Mouse (Mus musculus): ENCODE measurements around the gene Slirp. TPM values are rescaled to one million over a fixed set of nuclear protein-coding genes. Genes with fewer than 3 reads are reported as not detected.
A peak's percentile ranks its signal among the peaks of the same experiment; 100 is the strongest.

Gene Slirp
- polyA plus RNA-seq, 1 experiment from 2014 or later: 158 TPM

DNA sequence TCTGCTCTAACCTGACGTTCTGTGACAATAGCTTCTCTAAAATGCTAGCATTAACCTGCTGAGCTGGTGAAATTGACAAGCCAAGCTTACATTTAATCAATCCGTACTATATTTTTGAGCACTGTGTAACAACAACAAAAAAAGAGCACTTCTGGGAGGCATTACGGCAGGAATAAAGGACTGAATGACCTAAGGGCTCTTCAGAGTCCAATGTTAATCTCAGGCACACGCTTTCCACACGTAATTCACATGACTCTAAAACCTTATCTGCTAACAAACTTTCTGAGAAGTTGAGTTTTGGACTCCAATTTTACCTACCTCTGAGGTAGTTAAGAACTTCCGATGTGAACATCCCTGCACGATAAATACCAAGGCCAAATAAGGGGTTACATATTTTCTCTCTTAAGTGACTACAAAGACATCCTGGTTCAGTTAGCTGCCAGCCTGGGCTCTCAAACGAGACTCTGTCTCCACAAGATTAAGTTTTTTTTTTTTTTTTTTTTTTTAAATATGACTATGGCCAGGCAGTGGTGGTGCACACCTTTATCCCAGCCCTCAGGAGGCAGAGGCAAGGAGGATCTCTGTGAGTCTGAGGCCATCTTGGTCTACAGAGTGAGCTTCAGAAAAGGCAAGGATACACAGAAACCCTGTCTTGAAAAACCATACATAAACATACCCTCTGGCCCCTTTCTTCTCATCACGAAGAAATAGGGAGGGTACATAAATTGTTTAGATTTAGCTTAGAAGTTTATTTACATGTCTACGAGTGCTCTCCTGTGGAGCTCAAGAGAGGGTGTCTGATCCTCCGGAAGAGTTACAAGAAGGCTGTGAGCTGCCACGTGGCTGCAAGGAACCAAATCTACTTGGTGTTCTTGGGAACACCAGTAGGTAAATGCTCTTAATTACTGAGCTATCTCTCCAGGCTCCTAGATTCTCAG is 1.2 kb upstream of the Slirp start:
- H3K4me3 ChIP-seq (replicated peaks): peak overlapping the region; percentile 98
- peak overlapping the region; percentile 81 for H3K4me2 ChIP-seq
- H3K27me3 ChIP-seq: no peaks in the 10 kb centered on the region
- H3K9me3 ChIP-seq (replicated peaks): no peaks in the 10 kb centered on the region
- H3K4me1 ChIP-seq (replicated peaks): peaks cover 32% of the 10 kb centered on the region
- H3K27ac ChIP-seq (replicated peaks): peak overlapping the region; percentile 80; the same call in 1 of the 2 replicates
- H3K9ac ChIP-seq: peak overlapping the region; percentile 89
- no peak for ATAC-seq (ENCODE audit: insufficient read depth)
- WGBS (ENCODE audit: insufficient replicate concordance): 10% methylated on average over 12 of the region's 12 CpGs
- peaks cover 51% of the 10 kb centered on the region for H3K36me3 ChIP-seq (replicated peaks)

DNA sequence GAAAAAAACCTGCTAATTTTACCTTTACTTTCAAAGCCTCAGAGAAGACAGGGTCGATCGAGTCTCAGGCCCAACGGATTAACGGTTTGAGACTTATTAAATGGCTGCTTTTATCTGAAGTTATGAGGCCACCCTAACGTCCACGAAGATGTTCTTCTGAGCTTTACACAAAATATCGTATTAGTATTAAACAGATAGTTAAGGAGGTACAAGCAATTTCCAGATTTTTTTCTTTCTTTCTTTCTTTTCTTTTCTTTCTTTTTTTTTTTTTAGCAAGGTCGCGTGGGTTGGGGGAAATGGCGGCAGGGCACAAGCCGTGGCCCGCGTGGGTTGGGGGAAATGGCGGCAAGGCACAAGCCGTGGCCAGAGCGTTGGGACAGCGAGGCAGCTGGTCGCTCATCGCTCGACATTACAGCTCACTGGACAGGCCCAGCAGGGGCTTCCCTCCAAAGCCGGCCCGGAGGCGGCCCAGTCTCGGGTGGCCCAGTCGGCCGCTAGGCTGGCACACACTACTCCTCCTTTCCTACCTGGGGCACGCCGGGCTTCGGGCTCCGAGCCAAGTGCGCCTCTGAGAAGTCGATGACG is 489 bp upstream of the Slirp start:
- peaks cover 51% of the 10 kb centered on the region for H3K36me3 ChIP-seq (replicated peaks)
- peak overlapping the region; percentile 98 for H3K4me3 ChIP-seq (replicated peaks)
- H3K9me3 ChIP-seq (replicated peaks): no peaks in the 10 kb centered on the region
- ATAC-seq (ENCODE audit: insufficient read depth): peak; percentile 69
- H3K4me2 ChIP-seq: peak overlapping the region; percentile 81
- H3K27me3 ChIP-seq: no peaks in the 10 kb centered on the region
- WGBS (ENCODE audit: insufficient replicate concordance): under 1% methylated on average over 33 of the region's 33 CpGs
- peak overlapping the region; percentile 80 for H3K27ac ChIP-seq (replicated peaks)
- peak overlapping the region; percentile 89 for H3K9ac ChIP-seq
- peaks cover 32% of the 10 kb centered on the region for H3K4me1 ChIP-seq (replicated peaks)

DNA sequence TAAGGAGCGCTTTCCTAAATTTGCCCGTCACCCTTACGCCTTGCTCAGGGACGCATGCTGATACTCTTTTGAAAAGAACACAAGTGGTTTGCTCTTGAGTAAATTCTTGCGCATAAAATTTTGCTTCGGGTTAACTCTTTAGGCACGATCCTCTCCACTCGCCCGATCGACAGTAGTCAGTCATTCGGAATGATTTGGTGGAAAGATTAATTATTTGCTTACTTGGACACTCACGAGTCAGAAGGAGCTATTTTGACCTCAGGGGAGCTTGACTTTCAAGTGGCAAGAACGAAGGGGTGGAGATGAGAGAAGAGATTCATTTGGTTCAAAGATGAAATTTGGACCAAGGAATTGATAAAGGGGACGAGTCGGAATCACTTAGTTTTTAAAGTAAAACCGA is 515 bp downstream of the Slirp start:
- H3K9me3 ChIP-seq (replicated peaks): no peaks in the 10 kb centered on the region
- H3K36me3 ChIP-seq (replicated peaks): peaks cover 50% of the 10 kb centered on the region
- H3K27me3 ChIP-seq: no peaks in the 10 kb centered on the region
- WGBS (ENCODE audit: insufficient replicate concordance): under 1% methylated on average over 16 of the region's 16 CpGs
- peak overlapping the region; percentile 98 for H3K4me3 ChIP-seq (replicated peaks)
- ATAC-seq (ENCODE audit: insufficient read depth): no peak
- peak overlapping the region; percentile 81 for H3K4me2 ChIP-seq
- peak overlapping the region; percentile 80; the same call in 1 of the 2 replicates for H3K27ac ChIP-seq (replicated peaks)
- H3K4me1 ChIP-seq (replicated peaks): peaks cover 32% of the 10 kb centered on the region
- peak overlapping the region; percentile 89 for H3K9ac ChIP-seq

DNA sequence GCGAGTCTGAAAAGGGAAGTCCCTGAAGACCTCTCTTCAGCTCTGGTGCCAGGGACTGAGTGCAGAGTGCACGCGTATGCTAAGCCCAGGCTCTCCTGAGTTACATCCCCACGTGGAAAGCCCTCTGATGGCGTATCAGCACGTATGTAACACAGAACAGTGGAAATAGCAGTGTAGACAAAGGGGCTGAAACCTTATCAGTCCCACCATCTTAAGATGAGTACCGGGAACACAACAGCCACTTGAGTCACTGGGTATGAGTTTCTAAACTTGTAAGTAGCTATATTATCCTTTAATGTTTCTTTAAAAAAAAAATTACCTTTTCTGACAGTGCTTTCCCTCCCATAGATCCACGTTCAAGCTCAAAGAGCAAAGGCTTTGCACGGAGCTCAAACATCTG is 5.8 kb downstream of the Slirp start:
- 74% methylated on average over 9 of the region's 9 CpGs for WGBS (ENCODE audit: insufficient replicate concordance)
- H3K4me2 ChIP-seq: no peak overlapping the region
- H3K9ac ChIP-seq: no peak overlapping the region
- peaks cover 8% of the 10 kb centered on the region for H3K4me1 ChIP-seq (replicated peaks)
- H3K36me3 ChIP-seq (replicated peaks): peaks cover 79% of the 10 kb centered on the region
- ATAC-seq (ENCODE audit: insufficient read depth): no peak
- H3K9me3 ChIP-seq (replicated peaks): no peaks in the 10 kb centered on the region
- H3K27me3 ChIP-seq: no peaks in the 10 kb centered on the region
- H3K4me3 ChIP-seq (replicated peaks): no peak overlapping the region
- H3K27ac ChIP-seq (replicated peaks): no peak overlapping the region

DNA sequence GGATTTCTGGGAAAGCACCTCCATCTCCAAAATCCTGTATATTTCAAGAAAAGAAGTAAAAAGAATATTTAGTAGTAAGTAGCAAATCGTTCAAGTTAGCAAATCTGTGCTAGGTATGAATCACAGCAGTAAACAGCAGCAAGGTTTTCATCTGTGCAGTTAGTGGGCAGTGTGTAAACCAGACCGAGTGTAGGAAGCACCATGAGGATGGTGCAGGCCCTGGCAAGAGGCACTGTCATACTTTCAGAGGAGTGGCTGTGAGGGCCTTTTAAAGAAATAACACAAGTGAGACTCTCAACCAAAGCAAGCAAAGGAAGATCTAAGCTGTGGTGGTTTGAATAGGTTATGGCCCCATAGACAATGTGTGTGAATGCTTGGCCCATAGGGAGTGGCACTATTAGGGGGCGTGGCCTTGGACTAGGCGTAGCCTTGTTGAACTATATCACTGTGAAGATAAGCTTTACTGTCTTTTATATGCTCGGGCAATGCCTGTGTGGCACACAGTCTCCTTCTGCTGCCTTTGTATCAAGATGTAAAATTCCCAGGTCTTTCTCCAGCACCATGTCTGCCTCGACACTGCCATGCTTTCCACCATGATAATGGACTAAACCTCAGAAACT is 21.1 kb downstream of the Slirp start:
- 44% methylated on average over 6 of the region's 6 CpGs for WGBS (ENCODE audit: insufficient replicate concordance)
- peaks cover 83% of the 10 kb centered on the region for H3K36me3 ChIP-seq (replicated peaks)
- no peak overlapping the region for H3K9ac ChIP-seq
- H3K27me3 ChIP-seq: no peaks in the 10 kb centered on the region
- no peak overlapping the region for H3K4me2 ChIP-seq
- no peaks in the 10 kb centered on the region for H3K9me3 ChIP-seq (replicated peaks)
- H3K4me3 ChIP-seq (replicated peaks): no peak overlapping the region
- ATAC-seq (ENCODE audit: insufficient read depth): peak; percentile 78
- H3K27ac ChIP-seq (replicated peaks): no peak overlapping the region
- H3K4me1 ChIP-seq (replicated peaks): peaks cover 10% of the 10 kb centered on the region

DNA sequence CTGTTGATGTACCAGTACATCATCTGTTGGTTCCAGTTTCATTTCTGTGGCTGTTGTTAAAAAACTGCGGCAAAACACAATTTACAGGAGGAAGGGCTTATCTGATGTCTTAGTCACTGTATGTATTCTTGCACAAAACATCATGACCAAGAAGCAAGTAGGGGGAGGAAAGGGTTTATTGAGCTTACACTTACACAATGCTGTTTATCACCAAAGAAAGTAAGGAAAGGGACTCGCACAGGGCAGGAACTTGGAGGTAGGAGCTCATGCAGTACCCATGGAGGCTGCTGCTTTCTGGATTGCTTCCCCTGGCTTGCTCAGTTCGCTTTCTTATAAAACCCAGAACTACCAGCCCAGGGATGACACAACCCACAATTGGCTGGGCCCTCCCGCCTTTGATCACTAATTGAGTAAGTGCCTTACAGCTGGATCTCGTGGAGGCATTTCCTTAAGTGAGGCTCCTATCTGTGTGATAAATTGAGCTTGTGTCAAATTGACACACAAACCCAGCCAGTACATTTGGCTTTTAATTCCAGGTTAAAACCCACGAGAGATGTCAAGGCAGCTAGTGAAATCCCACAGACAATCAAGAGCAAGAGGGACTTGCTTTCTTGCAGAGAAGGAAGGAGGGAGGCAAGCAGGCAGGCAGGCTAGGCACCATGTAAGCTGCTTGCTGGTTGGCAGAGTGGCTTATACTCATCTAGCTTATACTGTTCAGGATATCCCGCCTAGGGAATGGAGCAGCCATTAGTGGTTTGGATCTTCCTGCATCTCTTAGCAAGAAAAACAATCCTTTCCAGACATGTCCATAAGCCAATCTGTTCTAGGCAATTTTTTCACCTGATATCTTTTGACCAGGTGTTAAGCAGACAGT is 26.8 kb downstream of the Slirp start:
- H3K27me3 ChIP-seq: 0 out of 2 replicates have a peak, but pooled peaks cover 4% of the 10 kb centered on the region
- H3K4me3 ChIP-seq (replicated peaks): peak overlapping the region; percentile 72
- H3K27ac ChIP-seq (replicated peaks): peak overlapping the region; percentile 33; the same call in 1 of the 2 replicates
- 31% methylated on average over 7 of the region's 7 CpGs for WGBS (ENCODE audit: insufficient replicate concordance)
- H3K4me1 ChIP-seq (replicated peaks): peaks cover 16% of the 10 kb centered on the region
- ATAC-seq (ENCODE audit: insufficient read depth): no peak
- H3K9ac ChIP-seq: peak overlapping the region; percentile 82
- peak overlapping the region; percentile 62 for H3K4me2 ChIP-seq
- no peaks in the 10 kb centered on the region for H3K9me3 ChIP-seq (replicated peaks)
- peaks cover 27% of the 10 kb centered on the region for H3K36me3 ChIP-seq (replicated peaks)

DNA sequence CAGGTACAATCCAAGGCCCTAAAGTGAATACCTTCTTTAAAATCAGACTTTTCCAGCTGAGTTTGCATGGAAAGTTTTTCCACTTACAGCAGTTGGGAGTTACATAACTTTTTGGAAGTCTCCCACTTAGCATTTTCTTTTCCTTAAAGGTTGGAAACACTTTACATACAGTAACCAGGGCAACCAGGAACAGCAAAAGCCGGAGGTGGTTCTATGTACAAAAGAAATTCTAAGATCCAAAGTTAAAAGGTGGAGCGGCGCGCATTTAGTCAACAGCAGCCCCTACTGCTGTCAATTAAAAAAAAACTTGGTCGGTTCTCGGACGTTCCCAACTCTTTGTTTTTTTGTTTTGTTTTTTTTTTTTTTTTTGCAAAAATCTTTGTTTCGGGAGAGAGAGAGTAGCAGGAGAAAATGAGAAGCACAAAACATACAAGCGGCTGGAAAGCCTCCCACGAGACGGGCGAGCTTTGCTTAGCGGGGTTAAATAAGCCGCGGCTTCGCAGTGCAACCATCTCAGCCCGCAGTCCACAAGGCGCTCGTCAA is 27.8 kb downstream of the Slirp start:
- WGBS (ENCODE audit: insufficient replicate concordance): under 1% methylated on average over 19 of the region's 19 CpGs

DNA sequence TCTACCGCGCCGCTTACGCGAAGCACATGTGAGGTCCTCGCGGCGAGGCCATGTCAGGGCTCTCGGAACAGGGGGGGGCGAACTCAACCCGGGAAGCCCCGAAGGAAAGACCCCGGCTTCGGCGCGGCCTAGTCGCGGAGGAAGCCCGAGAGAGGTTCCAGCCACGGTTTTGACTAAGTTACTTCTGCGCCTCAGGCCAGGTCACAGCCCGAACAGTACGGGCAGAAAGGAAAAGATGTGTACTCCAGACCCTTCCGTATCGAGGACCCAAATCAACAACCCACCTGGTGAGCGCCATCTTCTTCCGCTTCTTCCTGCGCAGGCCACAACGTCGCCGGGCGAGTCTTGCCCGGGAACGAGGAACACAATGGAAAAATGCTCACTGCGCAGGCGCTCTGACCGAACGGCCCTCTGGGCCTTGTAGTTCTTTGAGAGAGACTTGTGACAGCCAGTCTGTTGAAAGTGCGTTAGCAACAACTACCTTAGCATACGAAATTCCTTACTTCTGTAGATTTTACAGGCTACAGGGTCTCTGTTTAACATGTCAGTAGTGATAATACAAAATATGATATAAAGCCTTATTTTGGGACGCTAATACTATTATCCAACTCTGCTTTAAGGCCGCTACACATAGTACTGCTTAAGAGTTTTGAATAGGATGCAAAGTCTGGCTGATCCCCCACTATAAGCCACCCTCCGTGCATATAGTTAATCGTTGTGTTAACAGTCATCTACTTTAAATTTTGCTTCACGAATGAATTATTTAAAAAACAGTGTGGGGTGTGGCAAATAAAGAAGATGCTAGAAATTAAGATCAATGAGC is 28.5 kb downstream of the Slirp start, which contains the start of gene Snw1:
Gene Snw1 (minus strand): TSS at position 311 of the 823 bp plus-strand sequence.
- Histone ChIP-seq H3K4me3 (replicated peaks) (peak within 1 kb of the TSS; percentile 72), H3K36me3 (replicated peaks) (peaks cover 14% of the 10 kb centered on the region), H3K9ac (peak within 1 kb of the TSS; percentile 82), H3K4me2 (peak within 1 kb of the TSS; percentile 62), H3K27ac (replicated peaks) (peak within 1 kb of the TSS; percentile 66), H3K27me3 (0 out of 2 replicates have a peak, but pooled peaks cover 4% of the 10 kb centered on the region), H3K4me1 (replicated peaks) (peaks cover 16% of the 10 kb centered on the region), H3K9me3 (replicated peaks) (no peaks in the 10 kb centered on the region)
- peak; percentile 95 for ATAC-seq (ENCODE audit: insufficient read depth)
- 3% methylated on average over 45 of the region's 45 CpGs for WGBS (ENCODE audit: insufficient replicate concordance)

More for the DNA sequence above, 27.8 kb downstream of the Slirp start:
- Histone ChIP-seq H3K4me3 (replicated peaks) (peak overlapping the region; percentile 72), H3K27ac (replicated peaks) (peak overlapping the region; percentile 66), H3K4me2 (peak overlapping the region; percentile 62), H3K27me3 (0 out of 2 replicates have a peak, but pooled peaks cover 4% of the 10 kb centered on the region), H3K9me3 (replicated peaks) (no peaks in the 10 kb centered on the region), H3K4me1 (replicated peaks) (peaks cover 16% of the 10 kb centered on the region), H3K36me3 (replicated peaks) (peaks cover 21% of the 10 kb centered on the region), H3K9ac (peak overlapping the region; percentile 82)
- peak; percentile 77 for ATAC-seq (ENCODE audit: insufficient read depth)

DNA sequence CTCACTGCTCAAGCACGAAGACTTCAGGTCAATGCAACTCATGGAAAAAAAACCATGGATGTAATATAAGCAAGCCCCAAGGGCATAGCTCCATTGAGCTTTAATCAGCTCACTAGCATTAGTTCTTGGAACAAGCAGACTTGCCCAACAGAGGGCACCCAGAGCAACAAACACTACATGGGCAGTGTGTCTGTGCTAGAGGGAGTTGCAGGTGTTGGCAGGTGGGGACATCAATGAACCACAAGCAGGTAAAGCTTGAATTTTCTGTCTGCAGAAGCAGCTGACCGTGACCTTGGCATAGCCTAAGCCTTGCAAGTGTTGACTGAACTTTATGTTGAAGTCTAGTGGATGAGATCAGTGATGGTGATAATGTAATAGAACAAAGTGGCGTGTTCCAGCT is 31.1 kb downstream of the Slirp start:
- H3K27me3 ChIP-seq: 0 out of 2 replicates have a peak, but pooled peaks cover 4% of the 10 kb centered on the region
- no peak overlapping the region for H3K4me3 ChIP-seq (replicated peaks)
- no peaks in the 10 kb centered on the region for H3K9me3 ChIP-seq (replicated peaks)
- no peak overlapping the region for H3K4me2 ChIP-seq
- no peak for ATAC-seq (ENCODE audit: insufficient read depth)
- H3K9ac ChIP-seq: no peak overlapping the region
- no peak overlapping the region for H3K27ac ChIP-seq (replicated peaks)
- no peaks in the 10 kb centered on the region for H3K36me3 ChIP-seq (replicated peaks)
- 61% methylated on average over 3 of the region's 3 CpGs for WGBS (ENCODE audit: insufficient replicate concordance)
- H3K4me1 ChIP-seq (replicated peaks): peaks cover 16% of the 10 kb centered on the region

Measured in liver, embryonic 15.5 days (tissue).